Mouse (Mus musculus): ENCODE data around the gene Hipk2.

- TF ChIP-seq CTCF (conservative IDR thresholded peaks at IDR 0.05; ENCODE audit: low read length) (no peak), NANOG (IDR thresholded peaks at IDR 0.05; ENCODE audit: borderline replicate concordance, low read length) (no peak), POU5F1 (IDR thresholded peaks at IDR 0.05; ENCODE audit: borderline replicate concordance, low read length) (no peak)
These were observed 199.2 kb downstream of the Hipk2 start for GRCm38 (mm10) chr6:38676723-38677122.
